Mouse (Mus musculus) adrenal gland, postnatal 4 days (tissue): Measurements from ENCODE around the gene Rab15. TPM values are rescaled to one million over a fixed set of nuclear protein-coding genes. Genes with fewer than 3 reads are reported as not detected.

Source experiments
- DNase-seq, 2 experiments: peaks; one replicate each; pipeline ENCODE4 v3.0.0; 2021 to 2022; ENCODE audit warnings: low spot score in 2 of 2, mixed read lengths in 2 of 2
- total RNA-seq, 2 experiments: library from RNA; stranded (reverse); gene quantifications; 2 replicates each; pipeline ENCODE4 v1.2.3; 2021

The Rab15 gene
- total RNA-seq, 2 experiments from 2014 or later, result 6.4 to 10.1 TPM

DNA sequence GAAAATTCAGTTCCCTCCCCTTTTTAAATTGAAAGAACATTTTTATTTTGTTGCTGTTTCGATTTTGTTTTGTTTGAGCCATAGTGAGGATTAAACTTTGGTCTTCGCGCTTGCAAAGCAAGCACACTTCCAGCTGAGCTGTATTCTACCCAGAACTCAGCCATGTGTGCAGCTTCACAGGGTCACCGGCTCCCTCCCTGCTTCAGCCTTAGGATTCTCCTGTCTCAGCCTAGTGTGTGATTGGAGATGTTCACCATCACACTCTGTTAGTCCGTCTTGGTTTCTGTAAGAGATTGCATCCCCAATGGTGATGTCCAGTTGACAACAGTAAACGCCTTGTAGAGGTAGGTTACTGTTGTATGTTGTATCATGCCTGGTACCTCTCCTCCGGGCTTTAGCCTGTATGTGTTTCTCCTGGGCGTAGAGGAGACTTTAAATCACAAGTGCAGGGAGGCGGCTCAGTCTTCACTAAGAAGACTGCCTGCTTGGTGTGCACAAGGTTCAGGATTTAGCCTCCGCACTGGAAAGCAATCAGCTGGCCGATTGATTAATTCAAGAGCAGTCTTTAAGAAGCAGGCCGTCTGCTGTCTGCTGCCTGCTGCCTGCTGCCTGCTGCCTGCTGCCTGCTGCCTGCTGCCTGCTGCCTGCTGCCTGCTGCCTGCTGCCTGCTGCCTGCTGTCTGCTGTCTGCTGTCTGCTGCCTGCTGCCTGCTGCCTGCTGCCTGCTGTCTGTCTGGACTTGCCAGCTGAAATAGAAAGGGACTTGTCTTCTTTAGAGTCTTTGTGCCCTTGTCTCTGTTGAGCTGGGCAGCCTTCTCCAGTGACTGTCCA, 41.9 kb downstream of the Rab15 start:
- DNase-seq, result no peak

DNA sequence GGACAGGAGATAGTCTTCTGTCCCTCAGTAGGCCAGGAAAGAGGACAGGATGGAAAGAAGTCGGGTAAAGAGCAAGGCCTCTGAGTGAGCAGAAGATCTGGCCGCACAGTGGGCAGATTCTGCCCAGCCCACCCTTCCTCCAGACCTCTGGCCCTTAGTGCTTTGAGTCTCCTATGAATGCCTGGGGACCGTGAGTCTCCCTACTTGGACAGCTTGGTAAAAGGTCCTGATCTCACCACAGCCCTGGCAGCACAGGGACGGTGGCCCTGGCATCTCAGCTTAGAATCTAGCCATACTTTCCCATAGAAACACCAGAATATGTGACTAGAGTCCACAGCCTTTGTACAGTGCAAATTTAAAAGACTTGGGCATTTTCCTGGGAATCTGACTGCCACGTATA, 42.8 kb downstream of the Rab15 start:
- no peak for DNase-seq

- DNase-seq, result no peak
Observed at GRCm38 (mm10) chr12:76778305-76779083, 44.2 kb downstream of the Rab15 start.

DNA sequence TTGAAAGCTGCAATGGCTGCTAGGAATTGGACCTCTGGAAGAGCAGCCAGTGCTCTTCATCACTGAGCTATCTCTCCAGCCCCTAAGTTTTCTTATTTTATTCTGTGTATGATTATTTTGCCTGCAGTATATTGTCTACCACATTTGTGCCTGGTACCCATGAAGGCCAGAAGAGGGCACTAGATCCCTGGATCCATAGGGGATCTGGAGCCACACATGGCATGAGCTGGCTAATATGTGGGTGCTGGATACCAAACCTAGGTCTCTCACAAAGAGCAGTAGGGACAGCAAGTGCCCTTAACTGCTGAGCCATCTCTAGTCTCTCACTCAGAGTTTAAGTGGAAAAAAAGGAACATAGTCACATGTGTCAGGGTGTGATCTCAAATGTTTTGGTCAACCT, 44.9 kb downstream of the Rab15 start:
- no peak for DNase-seq

DNA sequence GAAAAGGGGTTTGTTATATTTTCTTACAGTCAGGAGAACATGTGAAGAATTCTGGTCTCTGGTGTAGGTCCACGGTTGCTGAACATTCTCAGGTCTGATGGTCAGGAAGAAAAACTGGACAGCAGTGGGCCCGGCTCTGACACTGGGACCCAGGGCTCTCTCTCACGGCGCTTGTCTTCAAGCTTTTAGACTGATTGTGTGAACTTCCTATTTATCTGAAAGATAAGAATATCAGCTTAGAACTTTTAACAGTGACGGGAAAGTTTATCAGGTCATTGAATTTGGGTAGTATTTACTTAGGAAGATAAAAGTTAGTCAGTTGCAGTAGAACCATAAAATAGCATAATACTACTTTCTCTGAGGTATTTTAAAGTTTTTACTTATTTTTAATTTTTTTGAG, 45.8 kb downstream of the Rab15 start:
- no peak for DNase-seq

GRCm38 (mm10) chr12:76775132-76775531, 47.6 kb downstream of the Rab15 start:
- DNase-seq, result no peak

- no peak for DNase-seq
Observed at GRCm38 (mm10) chr12:76774652-76775051, 48.1 kb downstream of the Rab15 start.

DNA sequence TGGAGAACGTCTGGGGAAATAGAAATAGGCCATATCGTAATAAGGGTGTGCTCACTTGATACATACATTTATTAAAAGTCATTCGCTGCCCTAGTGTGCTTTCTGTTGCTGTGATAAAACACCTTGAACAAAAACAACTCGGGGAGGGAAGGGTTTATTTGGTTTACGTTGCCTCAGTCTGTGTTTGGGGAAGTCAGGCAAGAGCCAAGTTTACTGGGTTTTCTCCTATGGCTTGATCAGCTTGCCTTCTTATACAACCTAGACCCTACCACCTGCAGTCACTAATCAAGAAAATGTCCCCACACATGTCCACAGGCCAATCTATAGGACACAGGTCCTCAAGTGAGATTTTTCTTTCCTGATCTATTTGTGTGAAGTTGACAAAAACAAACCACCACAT, 51.2 kb downstream of the Rab15 start:
- no peak for DNase-seq

GRCm38 (mm10) chr12:76770841-76771500, 51.7 kb downstream of the Rab15 start:
- no peak for DNase-seq

DNA sequence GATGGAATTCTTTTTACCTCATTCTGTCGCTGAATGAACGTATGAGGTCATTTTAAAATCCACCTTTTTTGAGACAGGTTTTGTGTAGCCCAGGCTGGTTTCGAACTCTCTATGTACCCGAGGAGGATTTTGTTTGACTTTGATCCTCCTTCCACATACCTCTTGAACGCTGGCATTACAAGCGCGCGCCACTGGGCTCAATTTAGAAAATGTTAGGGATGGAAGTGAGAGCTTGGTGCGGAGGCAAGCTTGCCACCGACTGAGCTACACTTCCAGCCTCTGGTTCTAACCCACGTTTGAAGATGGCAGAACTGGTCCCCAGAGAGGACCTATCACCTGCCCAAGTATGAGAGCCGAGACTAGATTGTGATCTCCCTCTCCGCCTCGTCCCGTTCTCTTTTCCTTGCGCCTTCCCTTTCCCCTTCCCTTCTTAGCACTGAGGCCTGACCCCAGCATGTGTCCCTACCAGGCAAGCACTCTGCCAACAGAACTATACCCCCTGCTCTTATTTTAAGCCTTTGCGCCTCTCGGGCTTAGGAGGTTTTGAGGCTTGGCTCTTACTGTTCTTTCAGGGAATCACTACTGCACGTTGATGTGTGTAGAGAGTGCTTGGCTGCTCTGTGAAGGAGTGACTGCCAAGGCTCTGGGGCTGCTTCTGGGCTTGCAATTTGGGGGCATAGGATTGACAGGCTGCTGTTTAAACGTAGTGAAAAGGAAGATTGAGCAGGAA, 56.6 kb downstream of the Rab15 start:
- DNase-seq, result peak in 1 of 2 experiments; percentile 6

- DNase-seq, result peak; percentile 58 to 78
Observed at GRCm38 (mm10) chr12:76765354-76765851, 57.3 kb downstream of the Rab15 start, which contains the start of the genes Churc1 and Fntb. Gene Churc1, plus strand, starts transcription at chr12:76765538. Gene Fntb, plus strand, starts transcription at chr12:76765589.

DNA sequence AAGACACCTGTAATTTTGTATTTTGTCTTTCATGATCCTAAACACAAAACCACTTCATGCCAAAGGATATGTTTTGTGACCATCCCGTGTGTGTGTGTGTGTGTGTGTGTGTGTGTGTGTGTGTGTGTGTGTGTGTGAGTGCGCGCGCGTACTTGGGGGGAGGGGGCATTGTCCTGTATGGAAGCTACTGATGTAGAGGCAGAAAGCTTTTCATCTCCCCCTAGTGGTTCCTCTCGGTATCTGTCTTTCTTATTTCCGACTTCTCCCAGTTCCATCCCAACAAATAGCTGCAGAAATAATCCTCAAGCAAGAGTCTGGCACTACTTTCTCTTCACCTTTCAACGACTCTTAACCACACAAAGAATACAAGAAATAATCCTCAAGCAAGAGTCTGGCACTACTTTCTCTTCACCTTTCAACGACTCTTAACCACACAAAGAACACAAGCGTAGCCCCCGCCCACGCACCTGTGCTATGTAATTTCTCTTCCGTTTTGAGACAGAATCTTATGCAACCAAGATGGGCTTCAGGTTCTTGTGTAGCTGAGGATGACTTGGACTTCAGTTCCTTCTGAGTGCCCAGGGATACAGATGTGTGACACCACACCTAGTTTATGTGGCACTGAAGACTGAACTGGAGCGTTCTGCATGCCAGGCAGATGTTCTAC, 69.9 kb downstream of the Rab15 start:
- no peak for DNase-seq

GRCm38 (mm10) chr12:76750866-76751459, 71.7 kb downstream of the Rab15 start:
- no peak for DNase-seq

Other genes with a start within 250 kb of the Rab15 start
- 10 to 100 TPM; 72.0 to 85.6 TPM for gene Sptb, start 112.4 kb downstream of the Rab15 start, total RNA-seq
- gene Churc1, start 57.4 kb downstream of the Rab15 start, total RNA-seq, result 10 to 100 TPM; 82.3 to 84.2 TPM
- gene Fntb, start 57.3 kb downstream of the Rab15 start, total RNA-seq, result 10 to 100 TPM; 19.4 to 22.1 TPM
- not detected for gene Gpx2, start 27.4 kb downstream of the Rab15 start, total RNA-seq
- 10 to 100 TPM; 69.5 to 71.9 TPM for gene Max, start 139.3 kb upstream of the Rab15 start, total RNA-seq